Mouse (Mus musculus): ENCODE results near the gene Dusp13. TPM values are rescaled to one million over a fixed set of nuclear protein-coding genes. Genes with fewer than 3 reads are reported as not detected.
A peak's percentile ranks its signal among the peaks of the same experiment; 100 is the strongest.

Dusp13 gene
- 1 to 10 TPM; 1.4 to 3.6 (median 2.5) TPM for total RNA-seq (2022)

DNA sequence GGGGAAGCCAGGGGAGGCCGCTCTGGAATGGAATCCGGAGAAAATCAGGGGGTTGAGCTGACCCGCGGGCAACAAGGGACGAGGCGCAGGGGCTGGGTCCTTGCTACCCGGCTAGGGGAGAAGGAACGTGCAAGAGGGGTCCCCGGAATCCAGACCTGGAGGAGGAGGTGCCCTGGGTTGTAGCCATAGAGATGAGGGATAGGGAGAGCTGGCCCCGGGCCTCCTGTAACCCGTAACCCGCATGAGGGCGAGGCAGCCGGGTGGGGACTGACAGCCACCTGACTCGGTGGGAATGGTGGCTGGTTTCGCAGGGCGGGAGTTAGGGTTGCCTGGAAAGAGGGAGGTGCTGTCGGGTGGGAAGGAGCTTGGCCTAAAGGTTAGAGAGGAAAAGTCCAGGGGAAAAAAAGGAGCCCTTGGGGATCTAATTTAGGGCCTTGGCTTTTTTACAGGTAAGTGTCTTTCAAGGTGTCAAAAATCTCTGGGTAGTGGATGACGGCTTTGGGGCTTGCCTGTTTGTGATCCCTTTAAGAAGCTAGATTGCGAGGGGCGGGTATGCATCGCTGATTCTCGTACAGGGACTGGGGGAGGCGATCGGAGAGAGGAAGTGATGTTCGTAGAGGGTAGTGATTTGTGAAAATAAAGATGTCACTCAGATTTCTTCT, at the start of gene Dusp13:
Gene Dusp13 (minus strand): TSS at position 301 of the 662 bp plus-strand sequence.
- DNase-seq (ENCODE audit: low spot score), result peak; percentile 65

DNA sequence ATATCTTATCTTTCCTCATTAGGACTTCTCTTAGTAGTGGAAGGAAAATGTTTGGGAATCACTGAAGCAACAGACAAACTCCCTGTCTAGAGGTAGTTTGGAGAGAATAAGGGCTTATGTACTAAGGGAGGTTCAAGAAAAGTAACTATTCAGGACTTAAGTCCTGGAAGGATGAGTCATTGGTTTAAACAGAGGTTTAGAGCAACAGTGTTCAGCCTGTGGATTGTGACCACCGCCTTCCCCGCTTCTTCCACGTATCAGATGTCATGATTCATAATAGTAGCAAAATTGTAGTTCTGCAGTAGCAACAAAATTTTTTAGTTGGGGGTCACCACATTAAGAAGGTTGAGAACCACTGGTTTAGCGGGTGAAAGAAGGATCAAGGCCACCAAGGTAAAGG, 49.7 kb upstream of the Dusp13 start:
- DNase-seq (ENCODE audit: low spot score), result no peak

DNA sequence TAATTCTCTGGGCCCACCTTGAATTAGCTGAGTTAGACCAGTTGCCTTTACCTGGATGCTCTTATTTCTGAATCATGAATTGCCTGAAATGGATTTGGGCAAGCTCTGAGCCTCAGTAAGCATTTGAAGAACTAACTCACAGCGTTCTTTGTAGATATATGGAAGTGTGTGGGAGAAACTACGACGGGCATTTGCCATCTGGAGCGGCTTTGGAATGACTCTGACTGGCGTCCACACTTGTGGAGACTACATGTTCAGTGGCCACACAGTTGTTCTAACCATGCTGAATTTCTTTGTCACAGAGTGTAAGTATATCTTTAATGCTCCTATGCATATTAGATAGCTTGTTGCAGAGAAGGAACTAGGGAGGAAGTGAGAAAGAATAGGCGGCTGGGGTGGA, 41.3 kb upstream of the Dusp13 start:
- no peak for DNase-seq (ENCODE audit: low spot score)

GRCm38 (mm10) chr14:21791722-21792121, 40.7 kb upstream of the Dusp13 start:
- DNase-seq (ENCODE audit: low spot score), result no peak

- no peak for DNase-seq (ENCODE audit: low spot score)
These were observed 39.7 kb upstream of the Dusp13 start for GRCm38 (mm10) chr14:21790585-21791251.

GRCm38 (mm10) chr14:21788121-21788520, 37.1 kb upstream of the Dusp13 start:
- DNase-seq (ENCODE audit: low spot score), result no peak

GRCm38 (mm10) chr14:21787374-21787773, 36.4 kb upstream of the Dusp13 start:
- DNase-seq (ENCODE audit: low spot score), result no peak

DNA sequence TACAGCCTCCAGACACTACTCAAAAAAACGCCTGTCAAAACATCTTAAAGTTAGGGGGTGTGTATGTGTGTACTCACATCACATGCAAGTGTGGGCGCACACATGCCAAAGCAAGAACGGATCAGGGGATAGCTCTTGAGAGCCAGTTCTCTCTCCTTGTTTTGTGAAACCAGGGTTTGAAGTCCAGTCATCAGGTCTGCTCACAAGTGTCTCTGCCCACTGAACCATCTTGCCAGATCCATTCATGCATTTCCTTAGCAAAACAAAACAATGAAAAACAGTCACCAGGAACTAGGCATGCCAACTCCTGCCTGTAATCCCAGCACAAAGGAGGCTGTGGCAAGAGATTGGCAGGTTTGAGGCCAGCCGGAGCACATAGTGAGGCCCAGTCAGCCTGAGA, 35.5 kb upstream of the Dusp13 start:
- no peak for DNase-seq (ENCODE audit: low spot score)

DNA sequence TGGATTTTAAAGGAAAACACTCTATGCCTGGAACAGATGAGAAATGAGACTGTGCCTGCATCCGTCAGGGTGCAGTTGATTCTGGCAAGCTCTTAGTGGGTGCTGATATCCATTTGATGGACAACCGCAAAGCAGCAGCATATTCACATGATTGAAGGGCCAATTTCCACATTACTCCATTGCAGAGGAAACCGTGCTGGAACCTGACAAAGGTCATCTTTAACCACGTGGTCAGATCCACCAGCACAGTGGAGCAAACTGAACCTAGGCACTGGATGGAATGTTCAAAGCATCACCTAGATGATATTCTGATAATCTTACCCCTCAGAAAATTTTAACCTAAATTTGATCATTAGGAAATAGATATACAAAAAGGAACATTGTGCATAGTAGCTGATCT, 25.2 kb upstream of the Dusp13 start:
- DNase-seq (ENCODE audit: low spot score), result no peak

- DNase-seq (ENCODE audit: low spot score), result no peak
These were observed 23.0 kb upstream of the Dusp13 start for GRCm38 (mm10) chr14:21773946-21774345.

DNA sequence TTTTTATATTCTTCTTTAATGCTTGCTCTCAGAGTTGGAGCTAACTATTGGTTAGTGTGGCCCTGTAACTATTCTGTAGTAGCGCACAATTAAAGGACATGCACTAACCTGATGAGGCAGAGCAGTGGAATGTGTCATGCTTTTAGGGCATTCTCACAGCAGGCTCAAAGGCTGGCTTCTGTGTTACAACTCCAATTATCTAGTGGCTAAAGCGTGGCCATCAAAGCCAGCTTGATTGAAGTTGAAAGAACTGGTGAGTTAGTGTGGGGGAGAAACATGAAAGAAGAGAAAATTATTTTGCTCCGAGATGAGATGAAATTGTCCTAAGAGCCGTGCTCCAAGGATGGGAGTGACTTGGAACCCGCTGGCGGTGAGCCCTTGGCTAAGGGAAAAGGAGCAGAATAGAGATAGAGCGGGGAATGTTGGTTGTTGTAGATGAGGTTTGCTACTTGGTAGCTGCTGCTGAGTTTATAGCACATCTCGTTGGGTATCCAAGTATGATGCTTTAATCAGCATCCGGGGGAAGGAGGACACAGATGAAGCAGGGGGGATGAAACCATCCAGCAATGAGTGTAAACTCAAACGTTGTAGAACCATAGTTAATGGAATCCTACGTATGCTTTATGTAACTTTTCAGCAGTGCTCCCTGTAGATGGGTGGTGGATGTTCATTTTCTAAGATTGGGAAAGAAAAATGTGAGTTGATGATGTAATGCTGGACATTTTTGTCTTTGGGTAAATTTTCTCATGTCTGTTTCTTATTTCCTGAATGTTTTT, 21.7 kb upstream of the Dusp13 start:
- no peak for DNase-seq (ENCODE audit: low spot score)

DNA sequence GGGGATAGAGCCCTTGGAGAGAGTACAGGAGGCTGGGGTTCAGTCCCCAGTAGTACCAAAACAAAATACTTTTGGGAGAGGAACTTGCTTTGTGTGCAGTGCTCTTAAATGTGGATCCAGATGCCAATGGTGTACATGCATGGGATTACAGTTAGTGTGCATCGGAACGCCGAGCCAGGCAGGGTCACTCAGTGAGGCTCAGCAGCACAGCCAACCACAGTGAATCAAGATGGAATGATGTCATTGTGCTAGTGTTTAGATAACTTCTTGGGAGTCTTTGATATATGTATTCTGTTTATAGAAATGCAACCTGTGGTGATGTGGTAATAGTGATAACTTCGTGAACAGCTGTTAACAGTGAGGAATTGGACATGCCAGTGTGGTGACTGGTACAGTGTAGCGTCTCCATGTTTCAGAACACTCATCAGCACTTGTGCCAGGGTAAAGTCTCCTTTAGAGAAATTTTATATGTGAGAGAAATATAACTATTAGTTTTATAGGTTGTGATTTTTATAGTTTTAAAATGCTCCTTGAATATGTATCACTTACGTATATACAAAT, 15.5 kb upstream of the Dusp13 start:
- DNase-seq (ENCODE audit: low spot score), result no peak

GRCm38 (mm10) chr14:21765754-21766397, 14.9 kb upstream of the Dusp13 start:
- DNase-seq (ENCODE audit: low spot score), result no peak

DNA sequence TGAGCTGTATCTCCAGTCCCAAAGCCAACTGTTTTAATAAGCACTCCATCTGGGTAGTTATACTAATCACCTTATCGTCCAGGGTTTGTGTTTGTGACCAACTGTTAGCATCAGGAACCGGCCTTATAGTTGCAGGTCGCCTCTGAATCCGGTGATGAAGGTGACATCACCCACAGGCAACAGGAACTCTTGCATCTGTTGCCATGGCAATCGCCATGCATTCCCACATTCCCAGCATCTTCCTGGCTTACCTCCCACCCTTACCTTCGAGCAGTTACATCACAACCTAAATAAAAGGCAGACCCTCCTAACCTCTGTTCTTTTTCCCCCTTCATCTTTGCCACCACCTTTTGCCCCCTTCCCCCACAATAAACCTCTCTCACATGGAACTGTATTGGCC, 13.7 kb upstream of the Dusp13 start:
- DNase-seq (ENCODE audit: low spot score), result no peak

GRCm38 (mm10) chr14:21763736-21764135, 12.8 kb upstream of the Dusp13 start:
- no peak for DNase-seq (ENCODE audit: low spot score)

GRCm38 (mm10) chr14:21761560-21761959, 10.6 kb upstream of the Dusp13 start:
- no peak for DNase-seq (ENCODE audit: low spot score)

DNA sequence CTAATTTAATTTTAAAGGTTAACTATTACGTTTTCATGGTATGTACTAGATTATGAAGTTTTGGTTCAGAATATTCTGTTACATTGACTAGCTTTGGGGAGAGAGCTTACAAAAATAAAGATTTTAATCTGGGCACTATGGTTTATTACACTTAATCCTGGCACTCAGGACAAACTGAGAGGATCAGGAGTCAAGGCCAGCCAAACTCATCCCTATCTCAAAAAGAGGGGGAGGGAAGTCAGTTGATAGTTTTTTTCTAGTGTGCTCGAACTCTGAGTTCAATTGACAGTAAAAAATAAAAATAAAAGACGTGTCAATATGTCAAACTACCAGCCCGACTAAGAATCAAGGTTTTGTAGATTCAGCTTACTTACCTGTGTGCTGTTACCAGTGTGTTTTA, 2.4 kb upstream of the Dusp13 start:
- DNase-seq (ENCODE audit: low spot score), result no peak

- no peak for DNase-seq (ENCODE audit: low spot score)
These were observed 1.4 kb upstream of the Dusp13 start for GRCm38 (mm10) chr14:21752411-21752810.

- DNase-seq (ENCODE audit: low spot score), result peak; percentile 80
These were observed 737 bp downstream of the Dusp13 start, which contains the start of gene Samd8 for GRCm38 (mm10) chr14:21750008-21750880. TSS of gene Samd8 (plus strand) at chr14:21750531.

- DNase-seq (ENCODE audit: low spot score), result peak; percentile 35
These were observed 2.7 kb downstream of the Dusp13 start for GRCm38 (mm10) chr14:21748142-21748870.
